Mouse (Mus musculus) myocyte (in vitro differentiated cells): ENCODE measurements around the gene Fndc11. TPM values are rescaled to one million over a fixed set of nuclear protein-coding genes. Genes with fewer than 3 reads are reported as not detected.
"Not testable (repeated sequence)": the region's sequence is repeated elsewhere in the genome, so short reads cannot be mapped to it uniquely, and the experiment has no call there.

Experiments used
- H3K27me3 ChIP-seq: one replicate; pipeline ENCODE4 v1.6.1; 2011; ENCODE audit not compliant: control insufficient read depth, insufficient read depth, insufficient read length
- H3K36me3 ChIP-seq: one replicate; pipeline ENCODE4 v1.6.1; 2011; ENCODE audit not compliant: control insufficient read depth, insufficient read depth
- H3K4me2 ChIP-seq: one replicate; pipeline ENCODE4 v1.6.1; 2011; ENCODE audit warnings: low read depth, control low read depth
- H3K4me3 ChIP-seq: one replicate; pipeline ENCODE4 v1.5.1; 2011; ENCODE audit warnings: mild to moderate bottlenecking, control low read depth, moderate library complexity
- H3K79me2 ChIP-seq: one replicate; pipeline ENCODE4 v1.6.1; 2011; ENCODE audit not compliant: control insufficient read depth, insufficient read depth
- H3ac ChIP-seq: one replicate; pipeline ENCODE4 v1.6.1; 2011; ENCODE audit not compliant: control insufficient read depth, insufficient read length
- CEBPB ChIP-seq: IDR thresholded peaks from 2 replicates; pipeline ENCODE4 v1.6.1; 2011; ENCODE audit warnings: mild to moderate bottlenecking, moderate library complexity; ENCODE audit not compliant: poor library complexity, insufficient read depth, severe bottlenecking
- E2F4 ChIP-seq: IDR thresholded peaks from one replicate; pipeline ENCODE4 v1.6.1; 2011; ENCODE audit warnings: mild to moderate bottlenecking, control low read depth, moderate library complexity; ENCODE audit not compliant: insufficient read depth
- MAX ChIP-seq: IDR thresholded peaks from one replicate; pipeline ENCODE4 v1.6.1; 2011; ENCODE audit warnings: low read depth, mild to moderate bottlenecking, control low read depth
- MYOD1 ChIP-seq, 3 experiments: IDR thresholded peaks; one replicate each; pipeline ENCODE4 v1.6.1; 2011; ENCODE audit warnings: control low read depth in 2 of 3, low read depth in 2 of 3, mild to moderate bottlenecking in 2 of 3, moderate library complexity in 1 of 3; ENCODE audit not compliant: insufficient read length in 2 of 3, control insufficient read depth in 1 of 3
- MYOG ChIP-seq, 3 experiments: IDR thresholded peaks; one replicate each; pipeline ENCODE4 v1.6.1; 2011; ENCODE audit warnings: control low read depth in 2 of 3, low read depth in 2 of 3, mild to moderate bottlenecking in 2 of 3; ENCODE audit not compliant: insufficient read length in 2 of 3, control insufficient read depth in 1 of 3, insufficient read depth in 1 of 3
- POLR2A ChIP-seq: IDR thresholded peaks from one replicate; pipeline ENCODE4 v1.6.1; 2011; ENCODE audit warnings: low read depth, mild to moderate bottlenecking, control low read depth, moderate library complexity; ENCODE audit not compliant: insufficient read length
- POLR2AphosphoS2 ChIP-seq: IDR thresholded peaks from one replicate; pipeline ENCODE4 v1.6.1; 2011; ENCODE audit warnings: low read depth, control low read depth; ENCODE audit not compliant: insufficient read length
- REST ChIP-seq: IDR thresholded peaks from one replicate; pipeline ENCODE4 v1.6.1; 2011; ENCODE audit warnings: mild to moderate bottlenecking, control low read depth, moderate library complexity; ENCODE audit not compliant: insufficient read depth, insufficient read length
- SRF ChIP-seq: IDR thresholded peaks from one replicate; pipeline ENCODE4 v1.6.1; 2011; ENCODE audit warnings: low read depth; ENCODE audit not compliant: control insufficient read depth, insufficient read length
- TCF12 ChIP-seq: IDR thresholded peaks from one replicate; pipeline ENCODE4 v1.6.1; 2011; ENCODE audit warnings: mild to moderate bottlenecking, control low read depth; ENCODE audit not compliant: poor library complexity, insufficient read depth, severe bottlenecking
- TCF3 ChIP-seq: IDR thresholded peaks from one replicate; pipeline ENCODE4 v1.6.1; 2011; ENCODE audit warnings: low read depth, control low read depth; ENCODE audit not compliant: insufficient read length
- USF1 ChIP-seq: IDR thresholded peaks from one replicate; pipeline ENCODE4 v1.6.1; 2011; ENCODE audit warnings: low read depth, mild to moderate bottlenecking, control low read depth, moderate library complexity
- polyA plus RNA-seq: library from polyadenylated mRNA; unstranded; fragments of >200 nt; fragmentation: generic; extraction: Trizol; gene quantifications from one replicate; pipeline ENCODE4 v1.2.1, GENCODE M21; 2012; ENCODE audit warnings: missing spikeins

The Fndc11 gene
- polyA plus RNA-seq, 1 experiment = not detected

- Histone ChIP-seq H3K79me2 (no peaks in the 10 kb centered on the region), H3K27me3 (peaks cover 12% of the 10 kb centered on the region), H3ac (no peak overlapping the region), H3K4me2 (no peak overlapping the region), H3K36me3 (no peaks in the 10 kb centered on the region), H3K4me3 (no peak overlapping the region)
- TF ChIP-seq POLR2A = no peak
- no peak for TF ChIP-seq TCF12
- TF ChIP-seq MYOD1 (IDR thresholded peaks at IDR 0.05; ENCODE audit: control insufficient read depth in 1 of 3, insufficient read length in 2 of 3, low read depth in 2 of 3) = no peak
- TF ChIP-seq POLR2AphosphoS2 = no peak
These were observed 38.9 kb upstream of the Fndc11 start for GRCm38 (mm10) chr2:181180898-181181297.

GRCm38 (mm10) chr2:181186635-181187034, 33.2 kb upstream of the Fndc11 start:
- Histone ChIP-seq H3K4me2 (peak overlapping the region; percentile 100), H3K36me3 (no peaks in the 10 kb centered on the region), H3K4me3 (peak overlapping the region; percentile 76), H3ac (peak overlapping the region; percentile 21), H3K27me3 (no peaks in the 10 kb centered on the region), H3K79me2 (no peaks in the 10 kb centered on the region)
- TF ChIP-seq POLR2AphosphoS2 (no peak), USF1 (no peak), MYOD1 (IDR thresholded peaks at IDR 0.05; ENCODE audit: control insufficient read depth in 1 of 3, insufficient read length in 2 of 3, low read depth in 2 of 3) (no peak), CEBPB (no peak), MYOG (IDR thresholded peaks at IDR 0.05; ENCODE audit: control insufficient read depth in 1 of 3, insufficient read depth in 1 of 3, insufficient read length in 2 of 3, low read depth in 2 of 3) (no peak), REST (no peak), E2F4 (no peak), POLR2A (no peak), SRF (no peak), TCF12 (no peak), MAX (no peak), TCF3 (no peak)

- Histone ChIP-seq H3K36me3 (no peaks in the 10 kb centered on the region), H3K4me2 (peak within 1 kb of the TSS; percentile 100), H3K4me3 (peak within 1 kb of the TSS; percentile 76), H3ac (peak within 1 kb of the TSS; percentile 21), H3K27me3 (no peaks in the 10 kb centered on the region), H3K79me2 (no peaks in the 10 kb centered on the region)
- TF ChIP-seq MAX (no peak), TCF3 (no peak), POLR2A (peak; percentile 74), MYOD1 (IDR thresholded peaks at IDR 0.05; ENCODE audit: control insufficient read depth in 1 of 3, insufficient read length in 2 of 3, low read depth in 2 of 3) (no peak), USF1 (no peak), MYOG (IDR thresholded peaks at IDR 0.05; ENCODE audit: control insufficient read depth in 1 of 3, insufficient read depth in 1 of 3, insufficient read length in 2 of 3, low read depth in 2 of 3) (no peak), E2F4 (peak; percentile 30), SRF (no peak), TCF12 (no peak), REST (no peak), CEBPB (no peak), POLR2AphosphoS2 (peak; percentile 83)
These were observed 32.5 kb upstream of the Fndc11 start, which contains the start of gene Ppdpf for GRCm38 (mm10) chr2:181187121-181188000. TSS of gene Ppdpf (plus strand) at chr2:181187247.

GRCm38 (mm10) chr2:181188681-181189080, 31.1 kb upstream of the Fndc11 start:
- no peaks in the 10 kb centered on the region for H3K79me2 ChIP-seq
- H3K4me2 ChIP-seq = peak overlapping the region; percentile 100
- H3K4me3 ChIP-seq = peak overlapping the region; percentile 76
- H3K27me3 ChIP-seq = no peaks in the 10 kb centered on the region
- no peak overlapping the region for H3ac ChIP-seq
- TF ChIP-seq USF1 (no peak), E2F4 (no peak), REST (no peak), TCF12 (no peak), SRF (no peak), TCF3 (no peak)
- no peaks in the 10 kb centered on the region for H3K36me3 ChIP-seq

GRCm38 (mm10) chr2:181189321-181189720, 30.5 kb upstream of the Fndc11 start:
- Histone ChIP-seq H3K27me3 (no peaks in the 10 kb centered on the region), H3K79me2 (no peaks in the 10 kb centered on the region), H3ac (no peak overlapping the region), H3K4me2 (no peak overlapping the region), H3K36me3 (no peaks in the 10 kb centered on the region), H3K4me3 (no peak overlapping the region)
- no peak for TF ChIP-seq REST
- no peak for TF ChIP-seq TCF3
- no peak for TF ChIP-seq POLR2AphosphoS2
- TF ChIP-seq POLR2A = no peak
- no peak for TF ChIP-seq E2F4
- TF ChIP-seq SRF = no peak
- TF ChIP-seq CEBPB = no peak
- TF ChIP-seq TCF12 = no peak
- no peak for TF ChIP-seq USF1
- no peak for TF ChIP-seq MYOD1 (IDR thresholded peaks at IDR 0.05; ENCODE audit: control insufficient read depth in 1 of 3, insufficient read length in 2 of 3, low read depth in 2 of 3)
- TF ChIP-seq MAX = no peak
- no peak for TF ChIP-seq MYOG (IDR thresholded peaks at IDR 0.05; ENCODE audit: control insufficient read depth in 1 of 3, insufficient read depth in 1 of 3, insufficient read length in 2 of 3, low read depth in 2 of 3)

GRCm38 (mm10) chr2:181191385-181191784, 28.4 kb upstream of the Fndc11 start:
- H3K4me2 ChIP-seq, H3K36me3 ChIP-seq, H3K4me3 ChIP-seq, H3K79me2 ChIP-seq, H3K27me3 ChIP-seq, H3ac ChIP-seq: not testable (repeated sequence)
